Mouse (Mus musculus) hematopoietic stem cell, adult 5-6 weeks (primary cell): ENCODE results near the gene Zfp11. TPM values are rescaled to one million over a fixed set of nuclear protein-coding genes. Genes with fewer than 3 reads are reported as not detected.
"Not testable (repeated sequence)": the region's sequence is repeated elsewhere in the genome, so short reads cannot be mapped to it uniquely, and the experiment has no call there.

Experiments
- ATAC-seq, 2 experiments: fragments of 125-278 bp in 1 of 2; replicated peaks in 1 of 2; 2 replicates each; pipeline ENCODE4 v1.8.0; 2016 to 2017; ENCODE audit warnings: inconsistent platforms in 2 of 2, mild to moderate bottlenecking in 2 of 2, moderate number of reproducible peaks in 2 of 2, low read depth in 1 of 2, moderate TSS enrichment in 1 of 2; ENCODE audit not compliant: low FRiP score in 2 of 2, poor library complexity in 2 of 2, severe bottlenecking in 2 of 2, insufficient read depth in 1 of 2, low TSS enrichment in 1 of 2
- total RNA-seq: library from RNA; stranded (forward); fragments of 172-1452, 232-1000 nt; gene quantifications from 2 replicates; pipeline ENCODE4 v1.2.3, GENCODE M21; 2017

Gene Zfp11
- total RNA-seq, 1 experiment from 2014 or later = 3.5 TPM

DNA sequence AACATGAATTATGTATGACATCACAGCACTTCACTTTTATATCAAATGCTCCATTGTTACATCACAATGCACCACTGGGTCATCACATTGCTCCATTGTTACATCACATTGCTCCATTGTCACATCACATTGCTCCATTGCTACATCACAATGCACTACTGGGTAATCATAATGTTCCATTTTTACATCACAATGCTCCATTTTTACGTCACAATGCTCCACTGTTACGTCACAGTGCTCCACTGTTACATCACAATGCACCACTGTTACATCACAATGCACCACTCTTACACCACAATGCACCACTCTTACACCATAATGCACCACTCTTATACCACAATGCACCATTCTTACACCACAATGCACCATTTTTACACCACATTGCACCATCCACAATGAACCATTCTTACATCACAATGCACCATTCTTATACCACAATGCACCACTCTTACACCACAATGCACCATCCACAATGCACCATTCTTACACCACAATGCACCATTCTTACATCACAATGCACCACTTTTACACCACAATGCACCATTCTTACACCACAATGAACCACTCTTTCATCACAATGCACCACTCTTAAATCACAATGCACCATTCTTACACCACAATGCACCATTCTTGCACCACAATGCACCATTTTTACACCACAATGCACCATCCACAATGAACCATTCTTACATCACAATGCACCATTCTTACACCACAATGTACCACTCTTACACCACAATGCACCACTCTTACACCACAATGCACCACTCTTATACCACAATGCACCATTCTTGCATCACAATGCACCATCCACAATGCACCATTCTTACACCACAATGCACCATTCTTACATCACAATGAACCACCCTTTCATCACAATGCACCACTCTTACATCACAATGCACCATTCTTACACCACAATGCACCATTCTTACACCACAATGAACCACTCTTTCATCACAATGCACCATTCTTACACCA is 37.3 kb downstream of the Zfp11 start:
- ATAC-seq = not testable (repeated sequence)

DNA sequence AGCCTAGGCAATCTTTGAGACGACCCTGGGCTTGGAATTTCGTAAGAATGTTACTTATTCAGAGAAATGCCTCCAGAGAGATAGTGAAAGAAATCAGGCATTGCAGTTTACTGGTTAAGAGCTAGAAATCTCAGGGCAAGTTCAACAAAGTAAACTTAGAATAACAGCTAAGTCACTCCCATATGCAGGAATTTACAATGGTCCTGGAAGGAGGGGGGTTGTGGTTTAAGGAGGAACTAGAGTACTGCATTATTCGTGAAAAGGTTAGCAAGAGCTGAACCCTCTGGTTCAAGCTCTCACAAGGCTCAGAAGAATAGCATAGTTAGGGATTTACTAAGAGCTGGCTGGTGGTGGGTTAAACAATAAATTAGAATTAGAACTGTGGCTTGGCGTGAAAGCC is 43.3 kb downstream of the Zfp11 start:
- not testable (repeated sequence) for ATAC-seq

DNA sequence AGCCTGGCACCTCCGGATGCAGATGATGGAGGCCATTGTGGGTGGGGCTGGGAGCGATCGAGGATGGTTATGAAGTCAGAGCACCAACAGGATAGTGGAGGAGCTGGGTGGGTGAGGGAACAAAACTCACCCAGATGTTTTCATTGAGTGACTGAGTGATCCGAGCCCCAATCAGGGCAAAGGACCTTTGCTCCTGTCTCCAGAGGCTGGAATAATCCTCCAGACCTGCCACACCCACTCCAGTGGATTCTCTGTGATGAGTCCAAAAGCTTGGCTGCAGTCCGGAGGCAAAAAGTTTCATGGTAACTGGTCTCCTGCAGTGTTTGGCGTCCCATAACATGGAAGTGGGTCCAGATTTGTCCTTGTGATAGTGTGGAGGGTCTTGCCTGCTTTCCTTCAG is 43.8 kb downstream of the Zfp11 start:
- ATAC-seq = no peak

DNA sequence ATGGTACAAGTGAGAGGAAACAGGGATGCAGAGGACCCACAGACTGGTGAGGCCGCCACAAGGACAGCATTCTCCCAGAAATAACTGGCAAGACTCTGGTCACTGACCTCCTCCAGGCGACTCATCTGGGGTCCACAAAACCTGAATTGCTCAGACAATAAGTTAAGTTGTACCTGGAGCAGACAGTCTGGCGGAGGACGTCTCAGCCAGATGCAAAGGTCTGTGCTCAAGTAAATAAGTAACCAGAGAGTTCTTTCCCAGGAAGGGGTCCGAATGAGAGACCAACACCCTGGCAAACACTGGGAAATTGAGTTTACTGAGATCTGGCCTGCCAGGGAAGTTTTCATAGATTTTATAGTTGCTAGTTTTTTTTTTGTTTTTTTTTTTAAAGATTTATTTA is 48.5 kb downstream of the Zfp11 start:
- no peak for ATAC-seq

DNA sequence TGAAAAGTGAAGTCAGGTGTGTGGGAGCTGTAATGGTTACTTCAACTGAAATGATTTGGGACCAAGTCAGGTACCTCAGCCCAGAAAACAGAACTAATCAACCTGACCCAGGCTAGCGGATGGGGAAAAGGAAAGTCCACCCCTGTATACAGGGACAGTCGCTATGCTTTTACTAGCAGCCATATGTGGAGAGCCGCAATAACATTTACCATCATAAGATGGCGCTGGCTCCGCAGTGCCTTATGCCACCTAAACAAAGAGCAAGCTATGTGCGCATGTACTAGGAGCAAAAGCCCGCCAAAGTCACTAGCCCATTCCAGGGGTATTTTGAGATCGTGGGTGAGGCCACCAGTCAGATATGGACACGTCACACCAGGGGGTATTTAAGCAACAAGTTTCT is 49.3 kb downstream of the Zfp11 start:
- ATAC-seq = not testable (repeated sequence)

DNA sequence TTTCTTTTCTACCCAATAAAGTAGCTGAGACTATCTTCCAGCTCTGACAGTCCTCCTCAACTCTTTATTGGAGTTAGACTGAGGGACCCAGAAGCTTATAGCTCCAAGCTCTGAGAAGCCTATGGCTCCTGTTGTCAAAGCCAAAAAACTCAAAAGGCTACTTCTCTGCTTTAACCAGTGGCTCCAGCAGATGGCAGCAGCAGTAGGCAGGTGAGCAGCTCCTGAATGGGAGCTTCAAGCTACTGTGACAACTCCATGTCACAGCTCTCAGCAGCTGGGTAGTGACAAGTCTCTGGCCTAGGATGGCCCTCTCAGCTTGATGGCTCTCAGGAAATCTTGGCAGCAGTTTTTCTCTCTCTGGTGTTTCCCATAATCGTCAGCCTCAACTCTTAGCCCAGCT is 58.8 kb downstream of the Zfp11 start:
- ATAC-seq = peak; percentile 69 to 74

DNA sequence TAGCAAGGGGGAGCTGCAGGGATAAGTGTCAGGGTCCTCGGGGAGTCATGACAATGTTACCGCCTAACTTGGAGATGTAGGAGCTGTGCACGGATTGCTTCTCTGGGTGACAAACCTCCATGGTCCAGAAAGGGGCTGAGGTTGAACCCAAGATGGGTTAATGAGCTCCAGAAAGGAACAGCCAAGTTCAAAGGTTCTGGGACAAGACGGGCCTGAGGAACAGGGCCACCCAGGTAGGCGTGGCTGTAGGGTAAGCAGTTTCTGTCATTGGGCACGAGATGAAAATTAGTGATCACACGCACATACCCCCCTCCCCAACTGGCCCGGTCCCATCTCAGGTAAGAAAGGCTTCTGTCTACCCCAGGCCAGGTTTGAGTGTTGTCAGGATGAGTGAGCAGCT is 62.4 kb downstream of the Zfp11 start:
- ATAC-seq = no peak

Other genes with a start within 250 kb of the Zfp11 start
- 72.3 and 75.2 TPM in 2 replicates for gene Sfswap, start 168.9 kb downstream of the Zfp11 start, total RNA-seq
- 0.20 and 0.25 TPM in 2 replicates for gene Mmp17, start 85.9 kb downstream of the Zfp11 start, total RNA-seq
- gene Sept14, start 38.4 kb upstream of the Zfp11 start, total RNA-seq = not detected in 2 replicates
- 91.5 and 92.3 TPM in 2 replicates for gene Mrps17, start 45.4 kb upstream of the Zfp11 start, total RNA-seq
- gene Nipsnap2, start 55.0 kb upstream of the Zfp11 start, total RNA-seq = 42.6 and 45.7 TPM in 2 replicates
- 10.5 and 22.3 TPM in 2 replicates for gene Psph, start 117.3 kb upstream of the Zfp11 start, total RNA-seq
- gene Sumf2, start 176.9 kb upstream of the Zfp11 start, total RNA-seq = 21.5 and 29.5 TPM in 2 replicates
- gene Chchd2, start 217.4 kb upstream of the Zfp11 start, total RNA-seq = 122 and 190 TPM in 2 replicates
- 7.6 and 12.1 TPM in 2 replicates for gene Zbed5, start 225.6 kb upstream of the Zfp11 start, total RNA-seq
- 1.1 TPM in 1 of 2 replicates, not detected in the other for gene Phkg1, start 228.4 kb upstream of the Zfp11 start, total RNA-seq
- gene Nupr1l, start 238.4 kb upstream of the Zfp11 start, total RNA-seq = 3.0 and 3.8 TPM in 2 replicates